Mouse (Mus musculus): ENCODE measurements around the gene Fbxo6.

- TF ChIP-seq CTCF (IDR thresholded peaks at IDR 0.05; ENCODE audit: low read depth) (no peak), EP300 (IDR thresholded peaks at IDR 0.05; ENCODE audit: low read depth) (no peak)
These were observed 30.4 kb upstream of the Fbxo6 start for GRCm38 (mm10) chr4:148182363-148182762.
